Mouse (Mus musculus) MEL (cell line): ENCODE data around the gene Gpld1. TPM values are rescaled to one million over a fixed set of nuclear protein-coding genes. Genes with fewer than 3 reads are reported as not detected.

Experiments used
- DNase-seq: peaks from one replicate; pipeline ENCODE4 v3.0.0; 2011; ENCODE audit warnings: low read depth, low spot score
- H3K27ac ChIP-seq: 2 replicates; pipeline ENCODE4 v1.5.1; 2012; ENCODE audit warnings: low read depth, mild to moderate bottlenecking, control low read depth, low read length, moderate library complexity; ENCODE audit not compliant: control insufficient read depth
- H3K27me3 ChIP-seq, 2 experiments: fragments of 150-350 bp in 1 of 2; sonication (generic) in 1 of 2; 2 replicates each; pipeline ENCODE4 v1.6.1; 2012; ENCODE audit warnings: low read length in 2 of 2, mild to moderate bottlenecking in 2 of 2, improper control_type of control experiment in 1 of 2, moderate library complexity in 1 of 2; ENCODE audit not compliant: insufficient read depth in 2 of 2, control insufficient read depth in 1 of 2
- H3K36me3 ChIP-seq, 2 experiments: 2 replicates each; pipeline ENCODE4 v1.6.1; 2012 to 2014; ENCODE audit warnings: low read length in 2 of 2, improper control_type of control experiment in 1 of 2, inconsistent platforms in 1 of 2, mild to moderate bottlenecking in 1 of 2; ENCODE audit not compliant: insufficient read depth in 2 of 2, control insufficient read depth in 1 of 2
- H3K4me1 ChIP-seq, 2 experiments: fragments of 150-350 bp in 1 of 2; sonication (generic) in 1 of 2; 2 replicates each; pipeline ENCODE4 v1.6.1; 2012; ENCODE audit warnings: low read length in 2 of 2, improper control_type of control experiment in 1 of 2, mild to moderate bottlenecking in 1 of 2; ENCODE audit not compliant: insufficient read depth in 2 of 2, control insufficient read depth in 1 of 2
- H3K4me3 ChIP-seq, 2 experiments: fragments of 150-350 bp in 1 of 2; sonication (generic) in 1 of 2; 2 replicates each; pipeline ENCODE4 v1.5.1; 2012; ENCODE audit warnings: low read depth in 2 of 2, low read length in 2 of 2, mild to moderate bottlenecking in 2 of 2, moderate library complexity in 2 of 2, control low read depth in 1 of 2, improper control_type of control experiment in 1 of 2; ENCODE audit not compliant: control insufficient read depth in 1 of 2, insufficient read depth in 1 of 2
- H3K79me2 ChIP-seq: 2 replicates; pipeline ENCODE4 v1.6.1; 2012; ENCODE audit warnings: mild to moderate bottlenecking, low read length, moderate library complexity; ENCODE audit not compliant: control insufficient read depth, poor library complexity, insufficient read depth
- H3K9ac ChIP-seq: 2 replicates; pipeline ENCODE4 v1.6.1; 2012; ENCODE audit warnings: low read depth, mild to moderate bottlenecking, control low read depth, low read length, moderate library complexity; ENCODE audit not compliant: control insufficient read depth, poor library complexity, severe bottlenecking
- H3K9me3 ChIP-seq: fragments of 150-350 bp; sonication (generic); replicated peaks from 2 replicates; pipeline ENCODE4 v1.6.1; 2012; ENCODE audit warnings: mild to moderate bottlenecking, low read length, improper control_type of control experiment, moderate library complexity; ENCODE audit not compliant: insufficient read depth
- BHLHE40 ChIP-seq: IDR thresholded peaks from 2 replicates; pipeline ENCODE4 v1.6.1; 2012; ENCODE audit warnings: low read depth, mild to moderate bottlenecking, inconsistent platforms, low read length, improper control_type of control experiment, borderline replicate concordance
- CHD2 ChIP-seq: IDR thresholded peaks from 2 replicates; pipeline ENCODE4 v1.6.1; 2011; ENCODE audit warnings: low read length, improper control_type of control experiment
- E2F4 ChIP-seq: IDR thresholded peaks from 2 replicates; pipeline ENCODE4 v1.6.1; 2011; ENCODE audit warnings: low read depth, low read length, improper control_type of control experiment, borderline replicate concordance
- EP300 ChIP-seq, 2 experiments: IDR thresholded peaks; 2 replicates each; pipeline ENCODE4 v1.6.1; 2011; ENCODE audit warnings: improper control_type of control experiment in 2 of 2, low read length in 2 of 2, low read depth in 1 of 2, mild to moderate bottlenecking in 1 of 2
- ETS1 ChIP-seq: IDR thresholded peaks from 2 replicates; pipeline ENCODE4 v1.6.1; 2012; ENCODE audit warnings: low read depth, mild to moderate bottlenecking, inconsistent platforms, low read length, improper control_type of control experiment, moderate library complexity
- GATA1 ChIP-seq: IDR thresholded peaks from 2 replicates; pipeline ENCODE4 v1.6.1; 2011; ENCODE audit warnings: low read depth, low read length, improper control_type of control experiment
- HCFC1 ChIP-seq: IDR thresholded peaks from 2 replicates; pipeline ENCODE4 v1.6.1; 2012; ENCODE audit warnings: low read depth, mild to moderate bottlenecking, inconsistent platforms, low read length, improper control_type of control experiment, moderate library complexity
- KAT2A ChIP-seq: conservative IDR thresholded peaks from 2 replicates; pipeline ENCODE4 v1.6.1; 2012; ENCODE audit warnings: low read depth, low read length, improper control_type of control experiment, inconsistent platforms
- MEF2A ChIP-seq: IDR thresholded peaks from 2 replicates; pipeline ENCODE4 v1.6.1; 2014; ENCODE audit warnings: low read depth, mild to moderate bottlenecking, inconsistent platforms, low read length, improper control_type of control experiment; ENCODE audit not compliant: poor library complexity, insufficient replicate concordance, severe bottlenecking; ENCODE audit errors: extremely low read depth
- MYC ChIP-seq: IDR thresholded peaks from 2 replicates; pipeline ENCODE4 v1.6.1; 2011; ENCODE audit warnings: low read depth, mild to moderate bottlenecking, low read length, improper control_type of control experiment, moderate library complexity
- NELFE ChIP-seq: IDR thresholded peaks from 2 replicates; pipeline ENCODE4 v1.6.1; 2011; ENCODE audit warnings: low read depth, low read length, improper control_type of control experiment
- POLR2A ChIP-seq, 2 experiments: IDR thresholded peaks; 2 replicates each; pipeline ENCODE4 v1.6.1; 2011 to 2012; ENCODE audit warnings: low read length in 2 of 2, mild to moderate bottlenecking in 2 of 2, control low read depth in 1 of 2, improper control_type of control experiment in 1 of 2, low read depth in 1 of 2, moderate library complexity in 1 of 2; ENCODE audit not compliant: control insufficient read depth in 1 of 2, insufficient read depth in 1 of 2, poor library complexity in 1 of 2
- RCOR1 ChIP-seq: IDR thresholded peaks from 2 replicates; pipeline ENCODE4 v1.6.1; 2012; ENCODE audit warnings: low read depth, mild to moderate bottlenecking, inconsistent platforms, low read length, improper control_type of control experiment
- SIN3A ChIP-seq: IDR thresholded peaks from 2 replicates; pipeline ENCODE4 v1.6.1; 2012; ENCODE audit warnings: low read length, improper control_type of control experiment, inconsistent platforms
- TCF12 ChIP-seq: IDR thresholded peaks from 2 replicates; pipeline ENCODE4 v1.6.1; 2014; ENCODE audit warnings: low read depth, mild to moderate bottlenecking, inconsistent platforms, low read length, improper control_type of control experiment, moderate library complexity
- UBTF ChIP-seq: IDR thresholded peaks from 2 replicates; pipeline ENCODE4 v1.6.1; 2012; ENCODE audit warnings: low read depth, mild to moderate bottlenecking, inconsistent platforms, low read length, improper control_type of control experiment, moderate library complexity, borderline replicate concordance; ENCODE audit not compliant: insufficient read depth
- USF1 ChIP-seq: IDR thresholded peaks from 2 replicates; pipeline ENCODE4 v1.6.1; 2014; ENCODE audit warnings: low read depth, mild to moderate bottlenecking, inconsistent platforms, low read length, improper control_type of control experiment, moderate library complexity
- ZMIZ1 ChIP-seq: IDR thresholded peaks from 2 replicates; pipeline ENCODE4 v1.6.1; 2012; ENCODE audit warnings: low read depth, mild to moderate bottlenecking, inconsistent platforms, low read length, improper control_type of control experiment, moderate library complexity
- ZNF384 ChIP-seq: IDR thresholded peaks from 2 replicates; pipeline ENCODE4 v1.6.1; 2012; ENCODE audit warnings: low read depth, mild to moderate bottlenecking, inconsistent platforms, low read length, improper control_type of control experiment
- polyA plus RNA-seq, 2 experiments: library from polyadenylated mRNA; stranded (reverse) in 1 of 2; unstranded in 1 of 2; fragments of >175 nt in 1 of 2; fragments of >200 nt in 1 of 2; gene quantifications; 2 replicates each; pipeline versions ENCODE4 v1.2.1 to v1.2.4; 2012; ENCODE audit warnings: low replicate concordance in 2 of 2, low read depth in 1 of 2; ENCODE audit not compliant: insufficient read length in 2 of 2, insufficient read depth in 1 of 2, missing spikeins in 1 of 2
- total RNA-seq: library from RNA; depleted of rRNA; stranded (reverse); fragments of 300-350 nt; gene quantifications from 2 replicates; pipeline ENCODE4 v1.2.3, GENCODE M21; 2012

Gene Gpld1
- total and polyA plus RNA-seq, 3 experiments, result 0.03 to 0.92 TPM; not detected in 1

DNA sequence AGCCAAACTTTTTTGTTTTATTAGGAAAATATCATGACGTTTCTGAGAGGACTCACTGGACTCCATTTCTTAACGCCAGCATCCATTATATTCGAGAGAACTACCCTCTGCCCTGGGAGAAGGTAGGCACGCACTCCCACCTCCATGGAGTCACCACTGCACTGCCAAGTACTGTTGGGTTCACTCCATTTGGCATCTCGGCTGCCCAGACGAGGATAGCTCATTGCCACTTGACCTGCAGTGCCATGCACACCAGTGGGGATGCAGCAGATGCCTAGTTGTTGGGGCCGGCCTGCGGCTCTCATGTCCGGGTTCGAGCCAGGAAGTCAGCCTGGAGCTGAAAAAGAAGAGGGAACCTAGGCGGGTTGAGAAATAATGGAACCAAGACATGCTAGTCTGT is 12.1 kb downstream of the Gpld1 start:
- Histone ChIP-seq H3K4me1 (peaks cover 2 to 11% of the 10 kb centered on the region in 2 experiments; a peak in 3 of 4 replicates), H3K27me3 (no peaks in the 10 kb centered on the region; a peak in 2 of 4 replicates), H3K27ac (no peak overlapping the region), H3K36me3 (peaks cover 0 to 7% of the 10 kb centered on the region in 2 experiments; a peak in 2 of 4 replicates), H3K9me3 (no peaks in the 10 kb centered on the region), H3K9ac (no peak overlapping the region), H3K79me2 (no peaks in the 10 kb centered on the region), H3K4me3 (no peak overlapping the region)
- DNase-seq, result no peak
- TF ChIP-seq RCOR1 (no peak), ETS1 (no peak), EP300 (IDR thresholded peaks at IDR 0.05; ENCODE audit: low read depth in 1 of 2, low read length in 2 of 2) (no peak), POLR2A (IDR thresholded peaks at IDR 0.05; ENCODE audit: control insufficient read depth in 1 of 2, insufficient read depth in 1 of 2, low read depth in 1 of 2, low read length in 2 of 2, poor library complexity in 1 of 2) (no peak), BHLHE40 (no peak), ZMIZ1 (no peak), E2F4 (no peak), NELFE (no peak)

DNA sequence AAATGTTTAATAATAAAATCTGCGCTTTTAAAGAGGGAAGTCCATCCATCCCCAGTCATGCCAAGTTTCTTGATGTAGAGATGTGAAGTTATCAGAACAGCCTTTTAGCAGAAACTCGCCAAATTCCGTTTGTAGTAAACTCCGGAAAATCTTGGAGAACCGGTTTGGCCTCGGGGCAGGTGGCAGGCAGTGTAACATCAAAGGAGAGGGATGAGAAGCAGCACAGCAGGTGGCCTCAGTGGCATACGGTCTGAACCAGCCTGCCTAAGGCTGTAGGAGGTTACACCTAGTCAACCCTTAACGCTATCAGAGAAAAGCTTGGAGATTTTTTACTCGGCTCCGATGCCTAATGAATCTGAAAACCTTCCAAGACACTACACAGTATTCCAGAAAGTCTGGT is 12.5 kb downstream of the Gpld1 start:
- H3K27ac ChIP-seq, result no peak overlapping the region
- no peak overlapping the region for H3K9ac ChIP-seq
- H3K27me3 ChIP-seq, result no peaks in the 10 kb centered on the region; a peak in 2 of 4 replicates
- no peak for DNase-seq
- TF ChIP-seq UBTF (no peak), MYC (no peak), ZNF384 (no peak), CHD2 (no peak), E2F4 (no peak), BHLHE40 (no peak), RCOR1 (no peak), HCFC1 (no peak), USF1 (no peak), KAT2A (no peak), GATA1 (no peak), SIN3A (no peak), TCF12 (no peak), EP300 (IDR thresholded peaks at IDR 0.05; ENCODE audit: low read depth in 1 of 2, low read length in 2 of 2) (no peak), MEF2A (no peak)
- no peak overlapping the region for H3K4me3 ChIP-seq
- no peaks in the 10 kb centered on the region for H3K9me3 ChIP-seq
- H3K79me2 ChIP-seq, result no peaks in the 10 kb centered on the region
- peaks cover 2 to 11% of the 10 kb centered on the region in 2 experiments; a peak in 3 of 4 replicates for H3K4me1 ChIP-seq
- H3K36me3 ChIP-seq, result peaks cover 0 to 7% of the 10 kb centered on the region in 2 experiments; a peak in 2 of 4 replicates
